Mouse (Mus musculus): ENCODE data around the gene Mterf1b.
"Not testable (repeated sequence)": the region's sequence is repeated elsewhere in the genome, so short reads cannot be mapped to it uniquely, and the experiment has no call there.

Mterf1b gene

DNA sequence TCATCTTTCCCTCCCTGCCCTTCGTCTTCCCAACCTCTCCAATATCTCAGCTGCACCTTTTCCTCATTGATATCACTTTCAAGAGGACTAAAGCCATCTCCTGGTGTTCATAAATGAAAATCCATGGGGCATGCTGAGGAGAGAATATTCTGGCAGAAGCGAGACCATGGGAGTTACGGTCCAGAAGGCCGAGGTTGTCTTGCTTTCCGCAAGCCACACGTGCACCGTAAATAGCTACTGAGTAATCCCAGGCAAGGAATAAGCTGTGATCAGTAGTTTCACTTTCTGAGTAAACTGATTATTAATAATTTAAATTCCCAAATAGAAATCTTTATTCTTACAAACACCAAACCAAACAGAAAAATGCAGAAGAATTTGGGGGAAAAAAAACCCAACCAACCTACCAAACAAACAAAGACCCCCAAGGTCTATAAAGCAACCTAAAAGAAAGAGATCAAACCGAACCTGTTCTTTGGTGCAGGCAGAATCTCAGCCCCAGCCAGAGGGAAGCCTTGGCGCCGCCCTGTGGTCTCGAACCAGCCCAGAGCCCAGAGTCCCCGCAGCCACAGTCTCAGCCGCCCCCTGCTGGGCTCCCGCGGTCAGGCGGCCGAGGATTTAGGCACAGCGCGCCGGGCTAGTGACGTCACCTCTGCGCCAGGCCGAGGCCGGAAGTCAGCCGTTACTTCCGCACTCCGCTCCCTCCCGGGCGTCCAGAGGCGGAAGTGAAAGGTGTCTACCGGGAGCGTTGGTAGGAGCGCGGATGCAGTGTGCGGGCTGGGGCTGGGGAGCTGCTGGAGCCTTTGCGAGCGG, at the start of gene Mterf1b:
Mterf1b (plus strand) TSS at position 697 of the 810 bp plus-strand sequence.
- DNase-seq, result peak; percentile 26 to 33

DNA sequence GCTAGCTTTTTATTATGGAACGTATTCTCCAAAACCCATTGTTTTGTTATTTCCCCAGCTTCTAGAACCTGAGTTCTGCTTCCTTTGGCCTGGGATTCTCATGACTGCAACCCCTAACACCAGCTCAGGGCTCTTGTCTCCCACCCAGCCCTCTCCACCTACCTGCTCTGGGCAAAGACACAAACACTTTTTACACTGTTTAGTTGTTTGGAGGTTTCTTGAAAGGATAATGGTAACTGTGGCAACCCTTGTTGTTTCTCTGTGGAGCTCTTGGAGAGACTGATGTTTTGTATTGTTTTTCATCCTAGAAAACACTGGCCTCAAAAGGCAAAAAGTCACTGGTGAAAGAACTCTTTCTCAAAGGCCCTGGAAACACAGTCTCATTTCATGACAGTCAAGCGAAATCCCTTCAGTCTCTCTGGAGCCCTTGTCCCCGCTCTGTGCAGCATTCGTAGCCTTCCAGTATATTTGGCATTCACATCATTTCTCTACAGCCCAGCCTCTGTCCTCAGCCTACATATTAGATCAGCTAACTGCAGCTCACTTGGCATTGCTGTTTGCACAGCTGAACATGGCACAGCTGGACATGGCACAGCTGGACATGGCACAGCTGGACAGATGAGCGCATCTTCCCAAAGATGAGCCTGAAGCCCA, 32.6 kb upstream of the Mterf1b start:
- DNase-seq, result not testable (repeated sequence)

DNA sequence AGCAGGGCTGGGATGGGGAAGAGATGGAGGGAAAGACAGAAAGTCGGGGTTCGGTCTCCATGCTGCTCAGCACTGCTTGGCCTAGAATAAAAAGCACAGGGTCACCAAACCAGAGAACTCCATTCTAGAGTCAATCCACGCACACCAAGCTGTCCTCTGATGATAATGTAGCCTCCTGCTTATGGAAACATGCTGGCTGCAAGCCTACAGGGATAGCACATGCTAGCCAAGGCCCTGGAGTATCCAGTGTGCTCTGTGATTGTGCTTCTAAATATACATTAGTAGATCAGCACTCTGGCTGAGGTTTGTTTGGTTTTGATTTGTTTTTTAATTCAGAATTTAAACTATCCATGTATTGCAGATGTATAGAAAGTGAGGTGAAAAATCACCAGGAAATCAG, 30.6 kb upstream of the Mterf1b start:
- DNase-seq, result no peak

DNA sequence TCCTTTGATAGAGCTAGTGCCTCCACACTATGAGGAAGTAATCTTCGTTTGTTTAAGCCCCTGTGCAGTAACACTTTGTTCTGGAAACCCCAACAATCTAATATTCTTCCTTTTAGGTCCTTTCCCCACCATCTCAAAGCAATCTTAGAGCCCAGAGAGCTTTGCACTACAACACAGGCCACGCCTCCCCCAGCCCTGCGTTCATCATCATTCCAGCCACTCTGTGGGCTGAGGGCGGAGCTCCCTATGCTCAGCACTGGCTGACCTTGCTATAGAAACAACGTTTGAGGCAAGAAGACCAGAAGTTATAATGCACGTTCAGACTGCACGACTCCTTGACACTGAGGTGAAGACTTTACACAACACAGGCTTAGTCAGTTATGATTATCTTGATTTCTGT, 29.7 kb upstream of the Mterf1b start:
- no peak for DNase-seq

DNA sequence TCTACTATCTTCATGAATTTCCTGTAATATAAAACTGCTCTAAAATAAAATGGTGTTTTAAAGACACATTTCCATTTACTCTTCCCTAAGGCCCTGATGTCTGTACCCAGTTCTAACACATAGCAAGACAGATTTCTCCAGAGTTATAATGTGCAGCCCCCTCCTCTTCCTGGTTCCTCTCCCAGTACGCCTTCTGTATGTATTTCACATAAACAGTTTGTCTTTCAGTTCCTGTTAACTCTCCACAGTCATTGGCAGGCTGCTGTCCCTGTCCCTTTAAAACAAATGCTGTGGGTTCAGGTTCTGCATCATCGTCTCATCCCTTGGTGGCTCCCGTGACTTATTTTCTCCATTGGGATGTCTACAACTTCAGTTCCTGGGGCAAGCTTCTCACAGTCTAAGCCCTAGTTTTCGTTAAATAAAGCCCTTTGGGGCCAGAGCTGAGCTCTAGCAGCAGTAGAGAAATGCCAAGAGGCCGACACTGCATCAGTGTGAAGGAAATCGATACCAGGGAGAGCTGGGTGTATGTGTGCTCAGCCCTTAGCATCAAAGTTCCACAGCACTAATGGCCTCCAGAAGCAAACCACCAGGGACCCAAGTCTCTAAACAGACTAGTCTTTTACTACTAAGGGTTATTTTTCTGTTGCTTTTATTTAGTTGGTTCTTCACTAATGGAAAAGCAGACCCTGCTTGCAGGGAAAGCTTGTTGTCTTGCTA, 24.2 kb upstream of the Mterf1b start:
- not testable (repeated sequence) for DNase-seq

DNA sequence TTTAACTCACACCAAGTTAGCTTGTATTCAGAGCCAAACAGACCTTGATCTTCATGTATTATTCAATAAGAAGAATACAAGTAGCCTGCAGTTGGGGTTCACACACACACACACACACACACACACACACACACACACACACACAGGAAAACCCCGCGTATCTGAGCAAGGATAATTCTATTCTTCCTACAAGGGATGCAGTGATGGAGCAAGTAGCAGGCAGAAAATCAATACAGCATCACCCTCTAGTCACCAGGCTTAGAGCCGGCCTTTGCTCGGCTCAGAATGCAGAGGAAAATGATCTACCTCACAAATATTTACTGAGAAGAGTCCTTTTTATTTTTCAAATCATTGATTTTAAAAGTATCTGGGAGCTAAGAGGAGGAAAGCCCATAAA, 23.6 kb upstream of the Mterf1b start:
- not testable (repeated sequence) for DNase-seq

DNA sequence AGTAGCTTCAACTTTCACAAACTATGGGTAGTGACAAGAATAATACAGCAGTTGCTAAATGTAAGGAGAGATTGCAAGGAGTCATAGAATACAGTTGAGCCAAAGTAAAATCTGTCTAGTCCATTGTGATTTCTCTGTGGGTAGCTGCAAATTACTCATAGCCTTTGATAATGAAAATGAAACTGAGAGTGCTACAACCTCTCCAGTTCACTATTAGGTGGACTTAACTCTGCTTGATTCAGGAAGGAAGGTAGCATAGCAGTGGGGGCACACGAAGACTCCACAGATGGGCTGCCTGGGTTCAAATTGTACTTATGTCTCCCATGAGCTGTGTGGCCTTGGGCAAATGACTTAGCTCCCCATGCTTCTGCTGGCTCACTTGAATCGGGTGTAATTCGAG, 15.7 kb upstream of the Mterf1b start:
- DNase-seq, result not testable (repeated sequence)

DNA sequence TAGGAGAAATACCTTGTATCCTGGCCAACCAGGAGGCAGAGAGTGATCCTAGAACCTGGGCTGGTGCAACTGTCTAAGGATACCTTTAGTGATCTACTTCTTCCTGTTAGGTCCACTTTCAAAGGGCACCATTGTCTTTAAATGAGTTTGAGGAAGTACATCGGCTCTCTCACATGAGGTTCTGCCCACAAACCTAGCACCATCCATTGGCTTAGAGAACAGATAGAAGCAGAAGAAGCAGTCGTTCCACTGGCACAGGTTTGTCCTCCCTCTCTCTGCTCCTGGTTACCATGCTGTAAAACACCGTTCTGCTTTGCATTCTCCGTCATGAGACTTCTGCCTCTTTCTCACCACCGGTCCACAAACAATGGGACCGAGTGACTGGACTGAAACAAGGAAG, 12.8 kb upstream of the Mterf1b start:
- no peak for DNase-seq

DNA sequence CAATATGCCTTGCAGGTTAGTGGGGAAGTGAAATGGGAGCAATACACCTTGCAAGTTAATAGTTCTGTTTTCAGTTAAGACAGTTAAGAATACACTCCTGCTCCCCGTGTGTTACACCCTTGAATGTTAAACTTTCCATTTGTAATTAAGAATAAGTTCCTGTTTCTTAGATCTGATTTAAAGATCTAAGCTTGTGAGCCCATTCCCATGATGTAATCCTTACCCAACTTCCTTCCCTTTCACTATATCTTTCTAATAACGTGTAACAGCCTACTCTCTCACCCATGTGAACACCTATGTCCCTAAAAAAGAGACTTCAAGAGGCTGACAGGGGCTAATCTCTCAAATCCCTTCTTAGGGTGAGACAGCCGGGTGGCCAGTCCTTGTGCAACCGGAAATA, 5.4 kb upstream of the Mterf1b start:
- no peak for DNase-seq

DNA sequence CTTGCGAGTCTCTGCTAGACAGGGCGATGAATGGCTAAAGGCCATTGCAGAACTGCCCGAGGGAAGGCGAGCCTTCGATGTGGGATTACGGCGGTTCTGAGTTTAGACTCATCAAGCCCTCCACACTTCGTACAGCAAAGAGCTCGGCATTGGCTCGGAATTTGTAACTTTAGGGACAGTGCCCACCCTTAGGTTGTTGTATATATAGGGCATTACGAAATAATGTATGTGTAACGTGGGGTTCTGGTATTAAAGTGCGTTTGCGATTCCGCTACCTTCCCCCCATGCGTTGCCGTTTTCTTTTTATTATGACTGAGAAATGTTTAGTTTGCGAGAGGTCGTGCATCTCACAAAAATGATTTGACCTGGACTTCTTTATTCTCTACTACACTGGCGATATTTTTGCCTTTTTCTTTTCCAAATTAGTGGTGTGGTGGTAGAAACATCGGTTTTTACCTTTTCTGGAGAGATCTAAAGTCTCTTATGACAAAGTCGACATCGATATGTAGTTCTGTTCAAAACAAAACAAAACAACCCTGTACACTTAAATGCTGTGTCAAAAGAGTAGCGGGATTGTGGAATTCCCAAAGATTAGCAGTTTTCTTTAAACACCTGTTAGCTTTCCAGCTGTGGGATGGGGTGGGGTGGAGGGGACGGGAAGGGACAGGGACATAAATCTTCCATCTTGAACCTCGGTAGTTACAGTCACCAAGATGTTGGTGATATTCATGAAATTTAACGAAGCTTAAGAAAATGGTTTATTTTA, 497 bp downstream of the Mterf1b start:
- peak in 1 of 2 experiments; percentile 13 for DNase-seq

DNA sequence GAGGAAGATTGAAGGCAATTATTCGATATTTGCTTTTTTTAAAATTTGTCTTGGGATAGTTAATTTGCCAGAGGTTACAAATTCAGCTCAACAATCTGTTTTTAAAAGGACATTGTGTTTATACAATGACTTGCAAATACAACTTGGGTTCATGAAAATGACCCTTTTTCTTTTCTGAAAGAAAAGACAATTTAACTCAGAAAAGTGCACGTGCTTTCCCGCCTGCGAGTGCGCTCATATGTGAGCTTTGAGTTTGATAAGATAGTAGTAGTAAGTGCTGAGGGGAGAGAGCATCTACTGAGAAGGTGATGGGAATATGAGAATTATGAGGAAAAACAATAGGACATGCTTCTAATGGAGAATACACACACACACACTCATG, 1.1 kb downstream of the Mterf1b start:
- DNase-seq, result no peak

DNA sequence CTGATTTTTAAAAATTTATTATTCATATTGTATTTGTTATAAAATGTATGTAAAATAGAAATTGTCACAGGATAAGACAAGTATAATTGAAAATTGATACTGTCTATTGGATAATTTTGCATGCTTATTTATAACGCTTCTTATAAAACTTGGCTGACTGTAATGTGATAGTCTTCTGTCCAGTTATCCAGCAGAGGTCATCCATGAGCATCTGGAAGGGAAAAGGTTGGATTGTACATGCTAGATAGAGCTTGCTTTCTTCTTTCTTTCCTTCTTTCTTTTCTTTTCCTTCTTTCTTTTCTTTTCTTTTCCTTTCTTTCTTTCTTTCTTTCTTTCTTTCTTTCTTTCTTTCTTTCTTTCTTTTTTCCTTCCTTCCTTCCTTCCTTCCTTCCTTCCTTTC, 2.0 kb downstream of the Mterf1b start:
- DNase-seq, result no peak

DNA sequence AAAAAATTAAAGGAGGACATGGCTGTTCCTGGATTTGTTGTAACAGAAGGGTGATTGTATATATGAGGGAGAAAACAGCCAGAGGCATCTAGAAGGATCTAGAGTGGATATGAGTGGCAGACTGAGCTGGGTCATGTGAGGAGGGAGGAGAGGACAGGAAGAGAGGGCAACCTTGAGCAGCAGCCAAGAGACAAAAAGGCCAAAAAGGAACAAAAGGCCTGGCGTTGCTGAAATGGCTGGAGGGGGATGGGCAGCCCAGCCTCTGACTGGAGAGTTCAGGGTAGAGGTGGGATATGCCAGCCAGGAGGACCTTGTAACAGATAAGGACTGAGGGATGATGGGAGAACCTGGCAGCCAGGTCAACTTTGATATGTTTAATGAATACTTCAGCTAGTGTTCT, 2.9 kb downstream of the Mterf1b start:
- no peak for DNase-seq

DNA sequence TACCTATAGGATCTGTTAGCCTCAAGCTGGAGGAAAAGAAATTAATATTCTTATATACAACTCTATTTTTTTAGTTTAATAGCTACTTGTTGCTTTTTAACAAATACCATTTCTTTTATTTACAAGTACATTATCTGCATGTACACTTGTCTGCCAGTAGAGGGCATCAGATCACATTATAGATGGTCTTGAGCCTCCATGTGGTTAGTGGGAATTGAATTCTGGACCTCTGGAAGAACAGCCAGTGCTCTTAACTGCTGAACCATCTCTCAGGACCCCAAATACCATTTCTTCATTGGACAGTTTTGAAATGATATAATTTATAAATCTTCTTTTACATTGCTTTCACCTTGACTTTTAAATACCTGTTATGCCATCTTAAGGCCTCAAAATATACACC, 9.2 kb downstream of the Mterf1b start:
- DNase-seq, result no peak

DNA sequence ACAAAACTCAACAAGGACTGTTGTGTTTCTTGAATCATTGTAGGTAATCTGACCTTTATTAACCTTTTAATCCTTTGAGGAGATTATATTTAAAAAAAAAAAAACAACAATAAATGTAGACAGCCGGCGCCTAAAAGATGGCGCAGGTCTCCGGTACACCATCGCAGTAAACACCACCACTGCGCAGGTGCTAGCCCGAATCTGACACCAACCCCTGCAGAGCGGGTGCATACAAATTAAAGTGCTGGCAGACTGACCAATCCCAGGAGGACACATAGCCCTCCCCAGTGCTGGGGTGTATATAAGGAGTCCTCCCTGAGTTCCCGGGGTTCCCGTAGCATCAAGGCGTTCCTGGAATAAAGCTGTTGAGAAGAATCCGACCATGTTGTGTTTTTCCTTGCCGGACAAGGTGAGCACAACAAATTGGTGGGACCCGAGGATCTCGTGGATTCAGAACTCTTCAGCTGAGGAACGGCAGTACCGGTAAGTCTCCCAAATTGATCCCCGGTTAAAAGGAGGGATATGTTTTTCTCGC, 10.2 kb downstream of the Mterf1b start:
- DNase-seq, result not testable (repeated sequence)

DNA sequence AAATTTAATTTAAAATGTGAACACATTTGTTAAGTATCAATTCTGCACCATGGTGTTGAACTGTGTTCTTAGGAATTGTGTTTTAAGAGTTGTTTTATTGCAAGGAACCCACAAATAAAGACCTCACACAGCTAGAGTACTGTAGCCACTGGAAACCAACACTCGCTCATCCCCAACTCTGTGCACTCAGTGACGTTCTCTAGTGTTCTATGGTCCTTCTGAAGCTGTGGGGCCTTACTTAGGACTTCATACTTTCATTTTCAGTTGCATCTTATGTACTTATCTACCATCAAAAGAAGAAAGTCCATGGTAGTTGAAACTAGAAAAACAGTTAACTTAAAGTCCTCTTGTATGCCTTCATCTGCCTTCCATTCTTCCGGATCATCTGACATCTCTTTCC, 17.9 kb downstream of the Mterf1b start:
- not testable (repeated sequence) for DNase-seq

DNA sequence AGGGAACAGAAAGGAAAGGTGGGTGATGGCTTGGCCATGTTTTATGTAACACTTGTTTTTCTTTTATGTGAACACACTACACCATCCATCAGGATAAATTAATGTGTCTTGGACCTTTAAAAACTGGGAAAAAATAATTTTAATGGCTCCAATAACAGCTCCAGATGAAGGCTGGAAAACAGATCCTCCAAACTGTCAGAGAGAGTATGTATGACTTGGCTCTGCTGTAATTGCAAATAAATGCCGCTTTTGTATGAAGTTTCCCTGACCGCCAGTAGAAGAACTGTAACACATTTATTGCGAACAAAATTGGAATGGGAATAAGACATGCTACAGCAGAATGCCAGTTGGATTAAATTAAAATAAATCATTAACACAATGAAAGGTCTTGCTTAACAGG, 29.1 kb downstream of the Mterf1b start:
- DNase-seq, result no peak

DNA sequence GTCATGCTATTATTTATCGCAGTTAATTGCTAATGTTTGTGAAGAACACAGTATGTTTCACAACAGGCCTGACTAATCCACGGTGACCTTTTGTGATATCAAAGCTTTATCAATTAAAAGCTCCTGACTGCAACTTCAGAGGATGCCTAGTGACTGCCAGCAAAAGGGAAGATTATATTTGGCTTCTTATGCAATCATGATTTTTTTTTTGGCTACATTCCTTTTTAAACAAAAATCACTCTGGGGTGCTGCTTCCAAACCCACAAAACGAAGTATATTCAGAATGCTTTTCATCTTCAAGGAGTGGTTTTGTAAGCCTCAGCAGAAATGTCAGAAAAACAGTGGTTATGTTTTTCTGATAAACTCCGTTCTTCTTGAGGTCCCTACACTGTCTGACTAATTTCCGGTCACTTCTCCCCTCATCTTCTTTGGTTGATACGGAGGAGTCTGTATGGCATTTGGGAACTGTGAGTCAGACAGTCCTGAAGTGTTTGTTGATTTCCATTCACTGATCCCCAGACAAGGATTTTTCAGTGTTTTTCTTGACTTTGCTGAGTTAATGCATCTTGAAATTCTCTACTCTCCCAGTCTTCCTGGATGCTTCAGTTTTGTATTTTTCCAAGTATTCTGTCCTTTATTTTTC, 29.9 kb downstream of the Mterf1b start:
- no peak for DNase-seq

DNA sequence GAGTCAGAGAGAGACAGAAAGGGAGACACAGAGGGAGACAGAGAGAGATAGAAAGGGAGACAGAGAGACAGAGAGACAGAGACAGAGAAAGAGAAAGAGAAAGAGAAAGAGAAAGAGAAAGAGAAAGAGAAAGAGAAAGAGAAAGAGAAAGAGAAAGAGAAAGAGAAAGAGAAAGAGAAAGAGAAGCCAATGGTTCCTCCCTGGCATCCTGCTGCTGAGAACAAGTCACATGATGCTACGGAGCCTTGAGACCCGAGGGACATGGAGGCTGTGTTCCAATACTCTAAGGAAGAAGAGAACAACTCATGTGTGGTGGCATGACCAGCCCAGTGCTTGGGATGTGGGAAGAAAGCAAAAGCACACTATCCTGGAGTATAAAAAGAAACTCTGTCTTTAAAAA, 40.0 kb downstream of the Mterf1b start:
- no peak for DNase-seq

DNA sequence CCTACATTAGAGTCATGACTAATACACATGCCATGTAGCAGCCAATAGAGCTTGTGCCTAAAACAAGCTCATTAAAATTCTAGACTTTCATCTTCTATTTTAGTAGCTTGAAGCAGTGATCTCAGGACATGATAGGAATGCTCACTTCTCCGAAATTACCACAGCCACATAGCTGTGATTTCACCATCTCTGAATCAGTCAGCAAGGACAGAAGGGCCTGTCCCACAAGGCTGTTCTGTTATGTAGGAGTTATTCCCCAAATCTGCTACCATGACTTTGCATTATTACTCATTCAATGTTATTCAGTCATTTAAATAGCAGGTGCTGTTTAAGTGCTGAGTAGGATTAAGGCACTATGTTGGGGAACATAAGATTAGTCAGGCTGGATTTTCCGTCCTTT, 42.3 kb downstream of the Mterf1b start:
- no peak for DNase-seq

DNA sequence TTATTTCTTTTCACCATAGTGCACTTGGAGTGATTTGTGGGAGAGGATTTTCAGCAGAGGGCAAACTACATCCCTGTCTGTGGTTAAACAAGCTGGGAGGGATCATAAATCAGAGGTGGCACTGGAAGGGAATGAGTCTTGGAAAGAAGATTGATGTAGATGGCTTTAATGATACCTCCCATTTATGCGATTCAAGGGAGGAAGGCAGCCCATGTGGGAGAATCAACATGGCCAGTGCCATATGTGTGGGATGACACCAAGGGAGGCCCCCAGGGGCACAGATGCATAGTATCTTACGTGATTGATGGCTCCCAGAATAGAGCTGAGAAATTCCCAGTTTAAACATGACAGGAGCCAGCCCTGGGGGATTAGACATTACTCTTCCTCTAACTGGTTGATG, 48.0 kb downstream of the Mterf1b start:
- DNase-seq, result no peak

DNA sequence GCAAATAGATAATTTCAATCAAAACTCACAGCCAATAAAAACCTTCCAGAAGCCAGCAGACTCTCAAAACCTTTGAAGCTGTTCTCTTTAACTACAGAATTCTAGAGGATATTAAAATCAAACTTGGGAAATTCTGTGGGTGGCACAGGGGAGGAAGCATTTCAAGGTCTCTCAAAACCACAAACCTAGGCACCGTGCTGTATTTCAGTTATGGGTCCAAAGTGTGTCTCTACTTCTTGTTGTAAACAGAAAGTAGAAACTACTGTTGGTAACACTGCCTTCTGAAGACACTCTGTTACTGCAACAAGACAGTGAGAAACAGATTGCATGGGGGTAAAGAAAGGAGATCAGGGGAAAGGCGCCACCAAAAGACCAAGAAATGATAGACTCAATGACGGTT, 52.8 kb downstream of the Mterf1b start:
- DNase-seq, result no peak
